Mouse (Mus musculus): ENCODE data around the gene Tet2. TPM values are rescaled to one million over a fixed set of nuclear protein-coding genes. Genes with fewer than 3 reads are reported as not detected.
A peak's percentile ranks its signal among the peaks of the same experiment; 100 is the strongest.

Tet2 gene
- polyA plus RNA-seq, 1 experiment = 13.8 TPM

DNA sequence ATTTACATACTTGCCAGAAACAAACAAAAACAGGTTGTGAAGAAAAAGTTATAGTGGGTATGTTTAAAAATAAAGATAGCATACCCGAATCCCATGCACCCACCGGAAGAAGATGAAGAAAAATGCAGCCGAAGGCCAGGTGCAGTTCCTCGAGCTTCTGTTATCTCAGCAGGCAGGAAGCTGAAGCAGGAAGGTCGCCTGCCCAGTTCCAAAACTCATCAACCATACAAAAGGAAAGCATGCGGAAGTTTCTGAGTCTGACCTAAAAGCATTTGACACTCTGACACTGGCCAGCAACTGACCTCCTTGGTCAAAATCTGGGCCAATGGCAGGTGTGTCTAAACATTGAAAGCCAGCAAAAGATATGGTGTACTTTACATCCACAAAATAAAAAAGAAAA lies 26.8 kb downstream of the Tet2 start:
- no peak for DNase-seq (ENCODE audit: low read depth)

GRCm38 (mm10) chr3:133517406-133517805 lies 27.5 kb downstream of the Tet2 start:
- no peak for DNase-seq (ENCODE audit: low read depth)

DNA sequence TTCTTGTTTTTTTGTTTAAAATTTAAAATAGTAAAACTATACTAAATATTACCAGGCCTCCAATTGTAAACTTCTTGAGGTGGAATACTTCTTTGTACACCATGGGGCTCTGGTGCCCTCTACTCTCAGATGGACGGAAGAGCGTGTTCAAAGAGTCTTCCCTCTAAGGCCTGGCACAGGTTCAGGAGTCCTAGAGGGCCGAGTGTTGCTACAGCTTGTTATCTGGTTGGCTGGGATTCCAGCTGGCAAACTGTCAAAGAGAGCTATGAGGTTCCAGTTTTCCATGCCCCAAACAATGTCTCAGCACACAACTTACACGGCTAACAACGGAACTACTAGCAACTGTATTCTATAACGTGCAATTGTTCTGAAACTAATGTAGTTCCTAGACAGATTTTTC lies 28.8 kb downstream of the Tet2 start:
- DNase-seq (ENCODE audit: low read depth) = peak; percentile 36

DNA sequence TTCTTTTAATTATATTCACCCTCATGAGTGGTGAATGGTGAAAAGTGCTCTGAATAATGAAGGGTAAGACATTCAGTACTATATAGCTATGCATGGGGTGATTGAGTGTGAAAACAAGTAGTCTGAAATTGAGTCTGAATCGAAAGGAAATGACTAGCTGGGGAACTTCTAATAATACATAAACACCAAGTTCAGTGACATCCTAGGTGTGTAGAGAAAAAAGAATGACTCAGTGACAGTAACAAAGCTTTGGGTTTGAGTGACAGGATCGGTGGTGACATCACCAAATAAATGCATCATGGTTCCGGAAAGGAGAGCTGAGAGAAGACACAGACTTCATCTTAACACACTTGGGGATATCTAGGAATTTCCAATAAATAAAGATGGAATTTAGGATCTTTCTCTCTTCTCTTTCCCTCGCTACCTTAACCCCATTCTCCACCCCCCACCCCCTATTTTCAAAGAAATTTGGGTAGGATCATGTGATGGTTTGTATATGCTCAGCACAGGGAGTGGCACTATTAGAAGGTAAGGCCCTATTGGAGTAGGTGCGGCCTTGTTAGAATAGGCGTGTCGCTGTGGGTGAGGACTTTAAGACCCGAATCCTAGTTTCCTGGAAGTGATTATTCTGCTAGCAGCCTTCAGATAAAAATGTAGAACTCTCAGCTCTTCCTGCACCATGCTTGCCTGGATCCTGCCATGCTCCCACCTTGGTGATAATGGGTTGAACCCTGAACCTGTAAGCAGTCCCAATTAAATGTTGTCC lies 29.6 kb downstream of the Tet2 start:
- no peak for DNase-seq (ENCODE audit: low read depth)

- DNase-seq (ENCODE audit: low read depth) = no peak
Measured at GRCm38 (mm10) chr3:133514290-133514689, 30.6 kb downstream of the Tet2 start.

- DNase-seq (ENCODE audit: low read depth) = no peak
Measured at GRCm38 (mm10) chr3:133513475-133513874, 31.5 kb downstream of the Tet2 start.

DNA sequence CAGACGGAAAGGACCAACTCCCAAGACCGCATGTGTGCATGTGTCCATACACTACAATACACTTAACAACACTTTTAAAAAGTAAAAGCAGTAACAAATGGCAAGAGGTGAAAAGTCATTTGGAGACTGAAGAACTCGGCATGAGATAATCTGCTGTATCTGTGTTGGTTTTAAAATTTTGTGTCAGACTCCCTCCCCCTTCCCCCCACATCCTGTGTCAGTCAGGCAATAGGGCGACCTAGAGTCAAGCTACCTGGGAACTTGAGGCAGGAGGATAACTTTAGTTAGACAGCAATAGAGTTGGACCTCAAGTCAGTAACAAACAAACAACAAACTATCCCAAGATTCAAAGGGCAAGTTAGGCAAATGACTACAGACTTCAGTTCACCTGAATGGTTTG lies 34.6 kb downstream of the Tet2 start:
- DNase-seq (ENCODE audit: low read depth) = no peak

DNA sequence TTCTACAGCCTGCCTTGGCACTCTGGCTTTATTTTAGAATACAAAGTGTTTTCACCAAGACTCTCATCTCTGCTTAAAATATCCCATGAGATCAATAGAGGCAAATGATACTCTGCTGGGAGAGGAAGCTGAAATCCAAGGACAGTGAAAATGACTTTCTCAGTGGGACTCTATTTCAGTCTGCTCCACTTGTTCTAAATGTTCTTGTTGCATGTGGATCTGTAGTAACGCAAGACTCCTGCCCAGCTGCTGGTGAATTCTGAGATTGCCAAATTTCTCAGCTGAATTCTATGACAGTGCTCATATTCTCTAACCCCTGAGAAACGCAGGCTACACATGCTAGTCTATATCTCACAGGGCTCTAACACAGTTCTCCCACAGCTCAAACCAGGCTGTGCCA lies 35.1 kb downstream of the Tet2 start:
- DNase-seq (ENCODE audit: low read depth) = no peak

GRCm38 (mm10) chr3:133508881-133509280 lies 36.1 kb downstream of the Tet2 start:
- DNase-seq (ENCODE audit: low read depth) = no peak

DNA sequence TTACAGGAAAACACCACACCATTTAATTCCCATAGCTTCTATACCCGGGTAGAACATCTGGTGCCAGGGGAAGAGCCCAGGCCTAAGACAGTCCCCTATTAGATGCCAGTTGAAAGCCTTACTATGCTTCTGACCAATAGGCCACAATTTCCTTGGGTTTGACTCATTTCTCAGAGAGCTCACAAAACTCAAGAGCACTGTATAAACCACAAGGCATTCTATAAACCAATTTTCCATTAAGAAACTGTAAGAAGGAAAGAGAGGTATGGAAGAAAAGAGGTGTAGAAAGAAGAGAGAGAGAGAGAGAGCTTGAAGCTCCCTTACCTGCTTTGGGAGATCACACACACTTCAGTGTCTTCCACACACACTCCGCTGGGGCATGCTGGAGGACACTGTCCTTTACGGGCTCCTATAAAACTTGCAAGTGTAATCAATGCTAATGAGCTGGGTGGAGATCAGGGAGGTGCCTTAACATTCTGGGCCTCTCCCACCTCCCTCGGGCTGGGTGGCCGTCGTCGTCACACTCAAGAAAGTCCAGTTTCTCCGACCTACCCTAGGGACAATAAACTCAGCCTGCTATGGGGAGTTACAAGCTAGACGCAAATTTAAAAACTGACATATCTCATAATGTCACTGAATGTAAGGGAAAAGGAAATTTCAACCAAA lies 38.5 kb downstream of the Tet2 start:
- no peak for DNase-seq (ENCODE audit: low read depth)

GRCm38 (mm10) chr3:133496953-133497352 lies 48.0 kb downstream of the Tet2 start:
- no peak for DNase-seq (ENCODE audit: low read depth)

DNA sequence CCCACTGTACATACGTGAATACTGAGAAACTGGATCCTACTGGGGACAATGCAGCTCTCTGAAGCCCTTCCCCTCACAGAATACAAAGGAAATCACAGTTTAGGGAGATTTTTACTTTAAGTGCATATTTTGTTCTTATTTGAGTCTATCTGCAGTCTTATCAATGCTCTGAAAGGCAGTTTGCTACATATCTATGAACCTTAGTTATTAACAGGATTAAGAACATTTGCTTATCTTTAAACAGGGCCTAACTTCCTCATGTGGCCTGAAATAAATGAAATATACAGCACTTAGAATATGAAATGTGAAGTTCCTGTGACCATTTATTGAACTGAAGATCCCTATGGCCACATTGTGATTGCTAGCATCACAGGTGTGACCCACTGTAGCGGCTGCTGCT lies 53.6 kb downstream of the Tet2 start:
- no peak for DNase-seq (ENCODE audit: low read depth)

DNA sequence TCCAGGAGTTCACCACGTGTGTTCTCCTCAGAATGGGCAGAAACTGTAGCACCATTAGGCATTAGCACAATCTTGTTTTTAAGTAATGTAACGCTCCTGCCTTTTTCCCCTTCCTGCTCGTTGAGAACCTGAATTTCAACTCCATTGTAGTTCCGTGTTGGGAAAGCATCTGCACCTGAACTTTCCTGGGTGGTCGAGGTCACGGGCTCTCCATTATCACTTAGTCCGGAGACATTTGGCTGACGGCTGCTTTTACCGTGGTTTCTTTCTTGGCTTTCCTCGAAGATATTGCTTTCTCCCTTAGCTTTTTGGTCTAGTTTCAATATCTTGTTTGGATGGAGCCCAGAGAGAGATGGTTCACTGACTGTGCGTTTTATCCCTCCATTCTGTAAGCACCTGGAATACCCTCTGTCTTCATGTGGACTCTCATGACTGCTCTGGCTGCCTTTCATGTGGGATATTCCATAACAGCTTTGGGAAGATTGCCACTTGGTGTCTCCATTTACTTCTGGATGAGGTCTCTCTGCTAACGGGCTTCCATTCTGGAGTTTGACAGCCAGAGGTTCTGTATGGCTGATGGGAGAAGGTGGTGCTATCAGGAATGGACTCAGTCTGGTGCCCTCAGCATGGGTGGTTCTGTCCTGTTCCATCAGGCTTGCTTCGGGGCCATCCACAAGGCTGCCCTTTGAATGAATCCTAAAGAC lies 56.8 kb downstream of the Tet2 start:
- no peak for DNase-seq (ENCODE audit: low read depth)

- no peak for DNase-seq (ENCODE audit: low read depth)
Measured at GRCm38 (mm10) chr3:133482887-133483286, 62.1 kb downstream of the Tet2 start.

DNA sequence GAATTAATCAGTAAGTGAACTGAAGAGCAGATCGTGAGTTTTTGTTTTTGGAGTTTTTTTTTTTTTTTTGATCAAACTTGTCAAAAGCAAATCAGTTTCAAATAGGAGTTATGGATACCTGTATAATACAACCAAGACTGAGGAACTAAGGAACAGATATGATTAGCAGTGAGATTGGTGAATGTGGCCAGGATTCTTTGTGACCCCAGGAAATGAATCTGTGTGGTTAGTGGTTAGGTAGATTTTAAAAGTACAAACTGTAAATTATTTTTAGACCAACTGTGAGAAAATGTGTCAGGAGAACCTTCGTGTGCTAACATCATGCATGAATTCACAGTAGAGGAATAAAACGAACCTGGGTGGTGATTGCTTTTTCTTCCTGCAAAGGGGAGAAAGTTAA lies 66.0 kb downstream of the Tet2 start:
- DNase-seq (ENCODE audit: low read depth) = no peak

DNA sequence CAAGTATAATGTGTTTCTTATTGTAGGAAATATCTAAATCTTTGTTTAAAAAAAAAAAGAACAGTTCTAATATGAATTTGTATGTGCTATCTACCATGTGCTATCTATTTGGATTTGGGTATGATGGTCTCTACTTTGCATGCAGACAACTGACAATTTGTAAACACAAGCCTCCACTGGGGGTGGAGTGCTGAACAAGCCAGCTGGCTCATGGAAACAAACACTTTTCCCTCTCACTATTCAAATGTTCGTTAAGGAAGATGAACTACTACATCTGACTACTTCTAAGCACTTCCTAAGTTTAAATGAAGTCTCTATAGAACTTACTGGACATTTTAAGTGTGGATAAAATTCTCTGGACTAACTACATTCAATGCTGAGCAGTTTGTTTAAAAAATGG lies 71.2 kb downstream of the Tet2 start:
- DNase-seq (ENCODE audit: low read depth) = no peak

DNA sequence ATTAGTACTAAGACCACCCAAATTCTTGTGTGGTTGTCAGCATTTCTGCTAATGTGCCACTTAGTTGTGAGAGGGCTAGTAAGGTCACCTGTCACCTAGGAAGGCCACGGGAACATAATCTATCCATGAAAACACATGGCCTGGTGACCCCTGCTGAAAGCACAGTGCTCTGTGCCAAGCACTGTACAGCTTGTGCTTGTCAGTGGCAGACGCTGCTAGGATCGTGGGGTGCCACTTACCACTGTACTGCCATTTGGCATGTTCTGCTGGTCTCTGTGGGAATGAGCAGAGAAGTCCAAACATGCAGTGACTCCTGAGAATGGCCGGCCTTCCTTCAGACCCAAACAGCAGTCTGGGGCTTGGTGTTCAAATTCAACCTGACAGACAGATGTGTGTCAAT lies 73.8 kb downstream of the Tet2 start:
- DNase-seq (ENCODE audit: low read depth) = no peak

- no peak for DNase-seq (ENCODE audit: low read depth)
Measured at GRCm38 (mm10) chr3:133468883-133469282, 76.1 kb downstream of the Tet2 start.

DNA sequence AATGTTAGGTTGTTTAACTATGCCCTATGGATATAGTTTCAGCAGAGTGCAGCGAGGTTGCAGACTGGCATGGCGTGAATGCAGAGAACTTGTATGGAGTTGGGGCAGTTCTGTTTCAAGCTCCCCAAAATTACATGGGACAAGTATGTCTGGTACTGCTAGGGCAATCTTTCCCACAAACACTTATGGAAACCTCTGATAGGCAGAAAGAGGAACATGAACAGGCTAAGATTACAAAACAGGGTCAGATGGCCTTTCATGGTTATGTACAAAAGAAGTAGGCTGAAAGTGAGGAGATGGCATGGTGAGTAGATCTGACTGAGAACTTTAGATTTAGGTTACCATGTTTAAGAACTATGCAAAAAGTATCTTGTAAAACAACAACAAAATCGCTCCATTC lies 81.7 kb downstream of the Tet2 start:
- DNase-seq (ENCODE audit: low read depth) = no peak

- DNase-seq (ENCODE audit: low read depth) = no peak
Measured at GRCm38 (mm10) chr3:133462485-133462884, 82.5 kb downstream of the Tet2 start.

DNA sequence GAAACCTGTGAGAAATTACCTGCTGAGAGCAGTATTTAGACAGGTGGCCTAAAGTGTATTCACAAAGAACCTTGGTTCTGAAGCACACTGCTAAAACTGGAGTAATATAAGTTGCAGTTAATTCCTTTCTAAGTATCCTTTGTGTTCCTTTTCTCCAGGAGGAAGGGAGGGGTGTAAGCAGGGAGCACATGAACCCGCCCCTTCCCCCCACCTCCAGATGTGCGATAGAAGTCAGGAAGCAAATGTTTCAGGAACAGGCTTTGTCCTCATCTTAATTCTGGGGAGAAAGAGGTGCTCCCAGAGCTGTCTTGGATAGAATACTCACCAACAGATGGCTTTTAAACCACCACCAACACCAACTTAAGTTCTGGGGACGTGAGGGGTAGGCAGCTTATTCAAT lies 82.9 kb downstream of the Tet2 start:
- no peak for DNase-seq (ENCODE audit: low read depth)

DNA sequence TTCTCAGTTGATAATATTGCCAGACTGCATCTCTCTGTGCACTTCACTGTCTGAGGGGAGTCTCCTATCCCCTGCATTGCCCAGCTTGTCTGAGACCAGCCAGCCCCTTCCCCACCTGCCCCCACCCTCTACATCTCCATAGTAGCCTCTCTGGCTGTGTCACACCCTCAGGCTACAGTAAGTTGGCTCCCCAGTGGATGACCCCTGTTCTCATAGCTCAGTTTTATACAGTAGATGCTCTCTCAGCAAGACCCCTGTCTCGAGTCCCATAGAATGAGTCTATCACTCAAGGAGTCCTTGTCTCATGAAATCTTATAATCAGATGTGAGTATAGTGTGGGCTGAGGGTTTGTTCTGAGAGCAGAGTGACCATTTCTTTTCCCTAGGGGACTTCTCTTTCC lies 85.8 kb downstream of the Tet2 start:
- no peak for DNase-seq (ENCODE audit: low read depth)

- no peak for DNase-seq (ENCODE audit: low read depth)
Measured at GRCm38 (mm10) chr3:133453896-133454295, 91.0 kb downstream of the Tet2 start.
